Mouse (Mus musculus): ENCODE results near the gene Ube2o.
"Not testable (repeated sequence)": the region's sequence is repeated elsewhere in the genome, so short reads cannot be mapped to it uniquely, and the experiment has no call there.

The Ube2o gene

DNA sequence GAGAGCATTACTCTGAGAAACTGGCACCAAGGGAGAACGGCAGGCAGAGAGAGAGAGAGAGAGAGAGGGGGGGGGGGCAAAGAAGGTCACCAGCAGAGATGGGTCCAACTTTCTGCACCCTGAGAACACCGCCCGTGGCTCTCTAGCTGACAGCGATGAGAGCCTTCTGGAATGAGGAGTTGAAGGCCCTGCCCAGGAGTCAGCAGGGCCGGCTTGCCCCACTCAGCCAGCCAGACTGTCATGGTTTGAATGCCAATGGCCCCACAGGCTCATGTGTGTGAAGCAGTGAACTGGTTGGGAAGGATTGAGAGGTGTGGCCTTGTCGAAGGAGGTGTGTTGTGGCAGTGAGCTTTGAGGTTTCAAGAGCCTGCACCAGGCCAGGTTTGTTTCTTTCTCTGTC is 32.0 kb upstream of the Ube2o start:
- DNase-seq: peak; percentile 36 to 47

DNA sequence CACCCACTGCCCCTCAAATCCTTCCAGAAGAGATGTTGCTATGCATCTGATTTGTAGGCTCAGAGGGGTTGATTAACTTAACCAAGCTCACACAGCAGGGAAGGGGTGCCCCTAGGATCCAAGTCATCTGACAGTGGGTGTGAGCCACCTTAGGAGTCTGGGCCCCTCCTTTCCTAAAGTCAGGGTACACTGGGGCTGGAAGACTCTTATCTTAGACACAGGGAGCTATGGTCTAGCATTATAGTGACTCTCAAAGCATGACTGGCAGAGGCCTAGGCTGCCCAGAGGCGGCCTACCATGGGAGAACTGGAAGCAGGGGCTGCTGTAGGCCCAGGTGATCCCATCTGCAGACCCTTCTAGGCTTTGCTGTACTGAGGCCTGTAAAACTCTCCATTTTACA is 31.3 kb upstream of the Ube2o start:
- no peak for DNase-seq

GRCm38 (mm10) chr11:116611883-116612282 is 30.6 kb upstream of the Ube2o start:
- no peak for DNase-seq

DNA sequence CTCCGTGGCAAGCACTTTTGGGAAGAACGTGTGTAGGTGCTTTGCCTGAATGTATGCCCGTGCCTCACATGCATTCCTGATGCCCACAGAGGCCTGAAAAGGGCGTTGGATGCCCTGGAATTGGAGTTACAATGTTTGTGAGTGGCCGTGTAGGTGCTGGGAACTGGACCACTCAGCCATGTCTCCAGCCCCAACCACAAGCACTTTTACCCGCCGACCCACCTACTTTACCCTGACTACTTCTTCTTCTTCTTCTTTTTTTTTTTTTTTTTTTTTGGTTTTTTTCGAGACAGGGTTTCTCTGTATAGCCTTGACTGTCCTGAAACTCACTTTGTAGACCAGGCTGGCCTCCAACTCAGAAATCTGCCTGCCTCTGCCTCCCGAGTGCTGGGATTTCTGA is 29.9 kb upstream of the Ube2o start:
- not testable (repeated sequence) for DNase-seq

- peak; percentile 97 to 99 for DNase-seq
Measured at GRCm38 (mm10) chr11:116609965-116610630, 28.9 kb upstream of the Ube2o start.

- no peak for DNase-seq
Measured at GRCm38 (mm10) chr11:116607717-116608116, 26.5 kb upstream of the Ube2o start.

DNA sequence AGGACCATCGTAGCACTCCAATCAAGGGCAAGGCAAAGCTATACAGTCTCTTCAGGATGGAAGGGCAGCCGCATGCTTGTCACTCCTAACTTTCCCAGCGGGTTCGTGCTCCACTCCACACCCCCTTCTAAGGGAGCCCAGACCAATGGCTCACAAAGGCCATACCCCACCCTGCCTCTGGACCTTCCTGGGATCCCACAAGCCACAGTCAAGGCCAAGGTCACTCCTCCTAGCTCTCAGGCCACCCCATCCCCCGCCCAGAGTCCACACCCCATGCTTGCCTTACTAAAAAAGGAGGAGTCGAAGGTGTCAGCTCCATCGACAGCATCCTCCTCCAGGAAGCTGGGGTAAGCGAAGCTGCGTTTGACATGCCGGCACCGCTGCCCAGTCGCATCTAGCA is 22.9 kb upstream of the Ube2o start:
- no peak for DNase-seq

GRCm38 (mm10) chr11:116603339-116603738 is 22.1 kb upstream of the Ube2o start:
- DNase-seq: peak; percentile 39 to 46

GRCm38 (mm10) chr11:116602043-116602442 is 20.8 kb upstream of the Ube2o start:
- DNase-seq: peak in 1 of 2 experiments; percentile 41

GRCm38 (mm10) chr11:116601166-116601565 is 19.9 kb upstream of the Ube2o start:
- peak; percentile 57 to 68 for DNase-seq

DNA sequence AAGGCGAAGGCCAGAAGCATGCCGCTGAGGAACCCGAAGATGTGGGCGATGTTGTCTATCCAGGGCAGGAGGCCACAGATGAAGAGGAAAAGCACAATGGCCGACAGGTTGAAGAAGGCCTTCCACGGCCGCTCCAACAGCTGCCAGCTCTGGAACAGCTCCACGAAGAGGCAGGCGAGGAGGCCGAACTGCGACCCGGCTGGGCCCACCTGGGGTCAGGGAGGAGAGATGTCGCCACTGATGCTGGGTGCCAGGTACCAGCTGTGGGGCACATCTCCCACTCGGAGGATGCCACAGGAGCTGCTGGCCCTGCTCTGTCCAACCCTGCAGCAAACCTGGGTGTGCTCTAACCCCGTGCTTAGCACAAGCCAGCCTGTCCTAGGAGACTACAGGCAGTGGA is 18.0 kb upstream of the Ube2o start:
- DNase-seq: no peak

DNA sequence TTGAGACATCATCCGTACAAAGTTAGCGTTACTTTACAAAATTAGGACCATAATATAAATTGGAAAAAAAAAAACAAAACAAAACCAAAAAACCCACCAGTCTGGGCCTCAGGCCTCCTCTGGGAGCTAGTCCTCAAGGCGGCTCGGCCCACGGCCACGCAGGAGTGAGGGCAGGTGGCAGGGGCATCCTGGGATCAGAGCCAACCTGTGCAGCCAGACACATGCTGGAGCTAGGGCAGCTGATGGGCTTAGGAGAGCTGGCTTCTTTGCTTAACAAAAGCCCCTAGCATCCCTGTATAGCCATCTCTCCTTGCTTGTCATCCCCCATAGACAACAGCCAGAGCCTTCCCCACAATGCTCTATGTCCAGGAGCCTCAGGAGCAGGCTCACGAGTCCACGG is 16.9 kb upstream of the Ube2o start:
- peak; percentile 60 to 79 for DNase-seq

DNA sequence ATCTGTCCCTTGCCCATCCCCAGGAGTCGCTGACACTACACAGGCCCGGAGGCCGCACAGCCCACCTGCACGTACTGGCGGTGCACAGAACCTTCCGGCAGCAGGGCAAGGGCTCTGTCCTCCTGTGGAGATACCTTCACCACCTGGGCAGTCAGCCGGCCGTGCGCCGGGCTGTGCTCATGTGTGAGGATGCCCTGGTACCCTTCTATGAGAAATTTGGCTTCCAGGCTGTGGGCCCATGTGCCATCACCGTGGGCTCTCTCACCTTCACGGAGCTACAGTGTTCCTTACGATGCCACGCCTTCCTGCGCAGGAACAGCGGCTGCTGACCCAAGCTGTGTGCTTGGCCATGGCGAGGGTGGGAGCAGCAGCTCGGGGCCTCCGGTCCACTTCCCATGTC is 15.5 kb upstream of the Ube2o start:
- DNase-seq: no peak

DNA sequence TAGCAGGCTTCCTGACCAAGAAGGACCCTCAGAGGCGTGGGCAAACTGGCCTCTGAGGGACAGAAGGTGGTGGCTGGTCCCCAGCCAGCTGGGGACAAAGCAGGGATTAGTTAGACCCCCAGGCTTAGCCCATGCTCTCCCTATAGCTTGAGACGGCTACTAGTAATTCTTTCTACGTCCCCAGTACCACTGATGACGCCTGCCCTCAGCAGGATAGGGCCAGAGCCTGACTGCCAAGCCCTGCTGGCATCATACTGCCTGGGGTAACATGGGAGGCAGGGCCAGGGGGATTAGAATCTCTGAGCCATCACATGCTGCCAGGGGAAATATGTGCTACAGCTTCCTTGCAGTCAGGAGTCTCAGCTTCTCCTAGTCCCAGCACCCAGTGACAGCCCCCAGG is 12.1 kb upstream of the Ube2o start:
- DNase-seq: peak in 1 of 2 experiments; percentile 27

DNA sequence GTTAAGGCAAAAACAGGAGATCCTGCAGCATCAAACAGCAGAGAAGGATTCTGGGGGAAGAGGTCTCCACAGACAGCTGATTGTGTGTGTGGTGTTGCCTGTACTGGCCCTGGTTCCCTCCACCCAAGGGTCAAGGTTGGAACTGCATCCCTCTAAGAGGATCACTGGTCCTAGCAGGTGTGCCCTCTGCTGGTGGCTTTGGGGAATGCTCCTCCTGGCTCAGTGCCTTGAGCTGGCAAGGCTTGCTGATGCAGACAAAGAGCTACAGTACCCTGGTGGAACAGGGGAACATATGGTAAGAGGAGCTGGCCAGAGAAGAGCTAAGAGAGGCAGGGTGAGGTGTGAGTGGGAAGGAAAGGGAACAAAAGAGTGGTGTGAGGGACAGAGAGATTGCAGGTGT is 11.2 kb upstream of the Ube2o start:
- peak; percentile 100 for DNase-seq

GRCm38 (mm10) chr11:116591621-116592020 is 10.4 kb upstream of the Ube2o start:
- DNase-seq: no peak

DNA sequence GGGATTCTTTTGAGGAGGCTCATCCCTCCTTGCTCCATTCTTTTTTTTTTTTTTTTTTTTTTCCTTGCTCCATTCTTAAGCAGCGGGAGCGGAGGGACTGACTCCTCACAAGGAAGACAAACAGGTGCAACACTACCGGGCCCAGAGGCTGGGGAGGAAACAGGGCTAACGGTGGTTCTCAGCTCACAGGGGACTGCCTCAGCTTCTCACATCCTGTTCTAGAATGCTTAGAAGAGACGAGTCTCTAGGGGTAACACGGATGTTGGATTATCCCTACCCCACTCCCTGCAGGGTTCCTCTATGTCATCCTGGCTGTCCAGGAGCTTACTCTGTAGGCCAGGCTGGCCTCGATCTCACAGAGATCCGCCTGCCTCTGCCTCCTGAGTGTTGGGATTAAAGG is 8.3 kb upstream of the Ube2o start:
- no peak for DNase-seq

DNA sequence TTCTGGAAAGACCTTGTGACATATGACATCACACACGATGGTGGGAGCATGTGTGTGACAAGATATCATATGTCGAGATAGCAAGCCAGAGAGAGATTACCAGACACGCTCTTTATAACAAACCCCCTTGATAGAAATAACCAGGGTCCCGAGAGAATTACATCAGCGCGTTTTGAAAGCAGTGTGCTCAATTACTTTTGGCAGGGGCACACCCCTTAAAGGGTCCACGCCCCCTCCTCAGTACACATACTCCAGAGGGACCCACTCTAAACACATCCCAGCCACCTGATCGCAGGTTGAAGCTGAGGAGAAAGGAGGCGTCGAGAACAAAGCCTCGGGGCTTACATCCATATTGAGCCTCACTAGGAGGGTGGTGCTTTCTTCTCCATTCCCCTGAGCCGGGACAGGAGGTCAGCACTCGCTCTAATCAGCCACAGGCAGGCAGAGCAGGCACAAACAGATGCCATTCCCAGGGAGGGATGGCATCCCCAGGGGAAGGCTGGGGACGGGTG is 7.8 kb upstream of the Ube2o start:
- no peak for DNase-seq

GRCm38 (mm10) chr11:116586801-116587631 is 5.8 kb upstream of the Ube2o start:
- peak; percentile 88 to 89 for DNase-seq

DNA sequence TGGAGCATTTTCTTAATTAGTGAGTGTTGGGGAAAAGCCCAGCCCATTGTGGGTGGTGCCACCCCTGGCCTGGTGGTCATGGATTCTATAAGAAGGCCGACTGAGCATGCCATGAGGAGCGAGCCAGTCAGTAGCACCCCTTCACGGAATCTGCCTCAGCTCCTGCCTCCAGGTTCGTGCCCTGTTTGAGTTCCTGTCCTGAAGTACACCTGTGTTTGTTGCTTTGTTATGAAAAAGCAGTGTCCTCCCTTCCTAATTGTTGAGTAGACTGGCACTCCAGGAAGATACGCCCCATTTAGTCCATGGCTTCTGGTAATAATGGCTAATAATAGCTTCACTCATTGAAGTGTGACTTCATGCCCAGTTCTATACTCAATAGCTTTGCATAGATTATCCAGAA is 5.1 kb upstream of the Ube2o start, which contains the start of gene Aanat:
Gene Aanat, plus strand, starts transcription at position 123 of the 400 bp plus-strand sequence.
- DNase-seq: no peak

DNA sequence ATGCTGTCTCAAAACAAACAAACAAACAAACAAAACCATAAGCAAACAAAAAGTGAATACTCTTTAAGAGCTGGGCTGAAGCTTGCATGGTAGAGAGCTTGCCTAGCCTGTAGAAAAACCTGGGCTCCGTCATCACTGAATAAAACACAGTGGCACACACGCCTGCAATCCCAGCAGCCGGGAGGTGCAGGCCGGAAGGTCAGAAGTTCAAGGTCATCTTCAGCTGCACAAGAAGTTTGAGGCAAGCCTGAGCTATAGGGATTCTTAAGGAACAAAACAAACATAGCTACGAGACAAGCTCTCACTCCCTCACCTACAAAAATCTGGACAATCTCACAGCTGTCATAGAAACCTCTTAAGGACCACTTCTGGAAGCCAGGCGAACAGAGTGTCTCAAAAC is 4.4 kb upstream of the Ube2o start:
- no peak for DNase-seq

- DNase-seq: peak; percentile 79 to 83
Measured at GRCm38 (mm10) chr11:116580711-116581375, 404 bp downstream of the Ube2o start.

GRCm38 (mm10) chr11:116580031-116580652 is 1.1 kb downstream of the Ube2o start:
- no peak for DNase-seq

All from cerebellum, postnatal 25 days (tissue).